Mouse (Mus musculus) heart, adult 18-20 months (tissue): ENCODE measurements around the gene Mrps14. TPM values are rescaled to one million over a fixed set of nuclear protein-coding genes. Genes with fewer than 3 reads are reported as not detected.

ENCODE experiments used
- DNase-seq, 2 experiments: peaks; one replicate each; pipeline ENCODE4 v3.0.0; 2021 to 2022; ENCODE audit warnings: mixed read lengths in 1 of 2
- long read RNA-seq, 2 experiments: library from polyadenylated mRNA; stranded (forward); transcript quantifications; one replicate each; pipeline ENCODE4 v2.0.0; 2021
- total RNA-seq, 2 experiments: library from RNA; stranded (reverse); gene quantifications; 2 replicates each; pipeline ENCODE4 v1.2.3; 2021

Gene Mrps14
- total RNA-seq, result 100 to 1,000 TPM; 105 to 122 TPM
- long read RNA-seq, experiment 1, transcript Mrps14-203 (3 exons, 2,999 nt), result major isoform, 223 of 231 reads
- long read RNA-seq, experiment 1, partial matches to known transcripts, result 1 of 231 reads
- long read RNA-seq, experiment 1, other reads (novel, unspliced or antisense), result 7 of 231 reads
- long read RNA-seq, experiment 2, transcript Mrps14-203 (3 exons, 2,999 nt), result major isoform, 155 of 168 reads
- long read RNA-seq, experiment 2, partial matches to known transcripts, result 0 of 168 reads
- long read RNA-seq, experiment 2, other reads (novel, unspliced or antisense), result 12 of 168 reads

GRCm38 (mm10) chr1:160194529-160195336, at the start of gene Mrps14:
Mrps14 (plus strand) TSS chr1:160195215.
- DNase-seq, result peak; percentile 99

- no peak for DNase-seq
Observed at GRCm38 (mm10) chr1:160145606-160146005, 49.4 kb upstream of the Mrps14 start.

GRCm38 (mm10) chr1:160147274-160147673, 47.7 kb upstream of the Mrps14 start:
- peak in 1 of 2 experiments; percentile 2 for DNase-seq

- DNase-seq, result no peak
Observed at GRCm38 (mm10) chr1:160149291-160149906, 45.6 kb upstream of the Mrps14 start.

- no peak for DNase-seq
Observed at GRCm38 (mm10) chr1:160150726-160151125, 44.3 kb upstream of the Mrps14 start.

GRCm38 (mm10) chr1:160153480-160153879, 41.5 kb upstream of the Mrps14 start, which contains the start of gene Tnn:
Tnn (minus strand) TSS chr1:160153580.
- no peak for DNase-seq

GRCm38 (mm10) chr1:160158190-160158589, 36.8 kb upstream of the Mrps14 start:
- no peak for DNase-seq

- DNase-seq, result no peak
Observed at GRCm38 (mm10) chr1:160166600-160166999, 28.4 kb upstream of the Mrps14 start.

GRCm38 (mm10) chr1:160176903-160177302, 18.1 kb upstream of the Mrps14 start:
- no peak for DNase-seq

- no peak for DNase-seq
Observed at GRCm38 (mm10) chr1:160181216-160181615, 13.8 kb upstream of the Mrps14 start.

GRCm38 (mm10) chr1:160184506-160184905, 10.5 kb upstream of the Mrps14 start:
- peak in 1 of 2 experiments; percentile 18 for DNase-seq

GRCm38 (mm10) chr1:160195337-160195663, 285 bp downstream of the Mrps14 start:
- no peak for DNase-seq

- no peak for DNase-seq
Observed at GRCm38 (mm10) chr1:160205486-160205885, 10.5 kb downstream of the Mrps14 start.

- no peak for DNase-seq
Observed at GRCm38 (mm10) chr1:160209844-160210243, 14.8 kb downstream of the Mrps14 start.

GRCm38 (mm10) chr1:160210566-160210965, 15.6 kb downstream of the Mrps14 start:
- DNase-seq, result no peak

- no peak for DNase-seq
Observed at GRCm38 (mm10) chr1:160211597-160212122, 16.6 kb downstream of the Mrps14 start.

- peak in 1 of 2 experiments; percentile 71 for DNase-seq
Observed at GRCm38 (mm10) chr1:160212123-160212691, 17.2 kb downstream of the Mrps14 start.

GRCm38 (mm10) chr1:160212703-160213669, 18.0 kb downstream of the Mrps14 start, which contains the start of gene Cacybp:
Cacybp (minus strand) TSS chr1:160212875.
- DNase-seq, result peak; percentile 100

- no peak for DNase-seq
Observed at GRCm38 (mm10) chr1:160214171-160214570, 19.2 kb downstream of the Mrps14 start.

- no peak for DNase-seq
Observed at GRCm38 (mm10) chr1:160217898-160218297, 22.9 kb downstream of the Mrps14 start.

- no peak for DNase-seq
Observed at GRCm38 (mm10) chr1:160224093-160224492, 29.1 kb downstream of the Mrps14 start.
